Mouse (Mus musculus) erythroblast, embryonic 14.5 days (primary cell): Measurements from ENCODE around the gene Nav2.

Source experiments
- GATA1 ChIP-seq: IDR thresholded peaks from 2 replicates; pipeline ENCODE4 v1.6.1; 2012; ENCODE audit warnings: low read length, inconsistent platforms, mixed read lengths
- TAL1 ChIP-seq: IDR thresholded peaks from 3 replicates; pipeline ENCODE4 v1.6.1; 2012; ENCODE audit warnings: low read length, inconsistent platforms, mixed read lengths

GRCm38 (mm10) chr7:49000816-49001215 lies 92.3 kb downstream of the Nav2 start:
- TF ChIP-seq TAL1: no peak
- no peak for TF ChIP-seq GATA1
